Mouse (Mus musculus) megakaryocyte, embryonic 14.5 days (primary cell): ENCODE results near the gene Cnot6l.

ENCODE experiments used
- FLI1 ChIP-seq: IDR thresholded peaks from 2 replicates; pipeline ENCODE4 v1.6.1; 2012; ENCODE audit warnings: low read length, inconsistent platforms, mixed read lengths
- GATA1 ChIP-seq: IDR thresholded peaks from 3 replicates; pipeline ENCODE4 v1.6.1; 2012; ENCODE audit warnings: mixed read lengths, low read length, inconsistent platforms, borderline replicate concordance

GRCm38 (mm10) chr5:96042492-96042891, 121.5 kb downstream of the Cnot6l start:
- TF ChIP-seq GATA1 (no peak), FLI1 (no peak)
